Mouse (Mus musculus): ENCODE data around the gene Med16. TPM values are rescaled to one million over a fixed set of nuclear protein-coding genes. Genes with fewer than 3 reads are reported as not detected.

Gene Med16
- polyA plus RNA-seq, 1 experiment from 2014 or later: 67.1 TPM

- Histone ChIP-seq H3K27me3 (ENCODE audit: low read depth, poor library complexity, severe bottlenecking) (peaks cover 64% of the 10 kb centered on the region), H3K4me1 (peaks cover 78% of the 10 kb centered on the region), H3K27ac (peak overlapping the region; percentile 14; the same call in 1 of the 2 replicates), H3K4me3 (peak overlapping the region; percentile 43), H3K9me3 (replicated peaks) (no peaks in the 10 kb centered on the region), H3K36me3 (peaks cover 9% of the 10 kb centered on the region; the same call in 1 of the 2 replicates)
- WGBS: 5% methylated on average over 35 of the region's 35 CpGs
- DNase-seq (ENCODE audit: low spot score): peak; percentile 52
Observed at GRCm38 (mm10) chr10:79918231-79919078, 9.7 kb upstream of the Med16 start.

- DNase-seq (ENCODE audit: low spot score): no peak
- Histone ChIP-seq H3K36me3 (peaks cover 15% of the 10 kb centered on the region), H3K27ac (no peak overlapping the region), H3K9me3 (replicated peaks) (no peaks in the 10 kb centered on the region), H3K4me3 (peak overlapping the region; percentile 82), H3K27me3 (ENCODE audit: low read depth, poor library complexity, severe bottlenecking) (peaks cover 56% of the 10 kb centered on the region), H3K4me1 (peaks cover 75% of the 10 kb centered on the region)
- 64% methylated on average over 5 of the region's 5 CpGs for WGBS
Observed at GRCm38 (mm10) chr10:79917532-79918100, 8.9 kb upstream of the Med16 start.

- peak within 1 kb of the TSS; percentile 93 for H3K27ac ChIP-seq
- H3K4me3 ChIP-seq: peak within 1 kb of the TSS; percentile 82
- peaks cover 49% of the 10 kb centered on the region for H3K27me3 ChIP-seq (ENCODE audit: low read depth, poor library complexity, severe bottlenecking)
- WGBS: 3% methylated on average over 42 of the region's 42 CpGs
- H3K36me3 ChIP-seq: peaks cover 22% of the 10 kb centered on the region
- peak; percentile 93 for DNase-seq (ENCODE audit: low spot score)
- no peaks in the 10 kb centered on the region for H3K9me3 ChIP-seq (replicated peaks)
- peaks cover 75% of the 10 kb centered on the region for H3K4me1 ChIP-seq
Observed at GRCm38 (mm10) chr10:79916808-79917531, 8.2 kb upstream of the Med16 start, which contains the start of gene Kiss1r. Gene Kiss1r, plus strand, starts transcription at chr10:79916971.

GRCm38 (mm10) chr10:79916081-79916480 lies 7.4 kb upstream of the Med16 start:
- no peak for DNase-seq (ENCODE audit: low spot score)
- Histone ChIP-seq H3K27me3 (ENCODE audit: low read depth, poor library complexity, severe bottlenecking) (peaks cover 40% of the 10 kb centered on the region), H3K9me3 (replicated peaks) (no peaks in the 10 kb centered on the region), H3K27ac (peak overlapping the region; percentile 93), H3K4me3 (peak overlapping the region; percentile 82), H3K36me3 (peaks cover 31% of the 10 kb centered on the region), H3K4me1 (peaks cover 67% of the 10 kb centered on the region)
- 11% methylated on average over 8 of the region's 8 CpGs for WGBS

- no peak overlapping the region for H3K27ac ChIP-seq
- no peak for DNase-seq (ENCODE audit: low spot score)
- no peaks in the 10 kb centered on the region for H3K9me3 ChIP-seq (replicated peaks)
- H3K4me3 ChIP-seq: peak overlapping the region; percentile 82; the same call in 1 of the 2 replicates
- peaks cover 57% of the 10 kb centered on the region for H3K4me1 ChIP-seq
- H3K27me3 ChIP-seq (ENCODE audit: low read depth, poor library complexity, severe bottlenecking): peaks cover 30% of the 10 kb centered on the region
- H3K36me3 ChIP-seq: peaks cover 39% of the 10 kb centered on the region
- WGBS: 72% methylated on average over 7 of the region's 7 CpGs
Observed at GRCm38 (mm10) chr10:79914948-79915596, 6.3 kb upstream of the Med16 start.

- no peaks in the 10 kb centered on the region for H3K9me3 ChIP-seq (replicated peaks)
- peaks cover 23% of the 10 kb centered on the region for H3K27me3 ChIP-seq (ENCODE audit: low read depth, poor library complexity, severe bottlenecking)
- peaks cover 53% of the 10 kb centered on the region for H3K4me1 ChIP-seq
- 77% methylated on average over 11 of the region's 11 CpGs for WGBS
- DNase-seq (ENCODE audit: low spot score): no peak
- peak overlapping the region; percentile 82; the same call in 1 of the 2 replicates for H3K4me3 ChIP-seq
- no peak overlapping the region; the same call in 1 of the 2 replicates for H3K27ac ChIP-seq
- peaks cover 39% of the 10 kb centered on the region for H3K36me3 ChIP-seq
Observed at GRCm38 (mm10) chr10:79914131-79914947, 5.6 kb upstream of the Med16 start.

- DNase-seq (ENCODE audit: low spot score): no peak
- no peaks in the 10 kb centered on the region for H3K9me3 ChIP-seq (replicated peaks)
- H3K4me1 ChIP-seq: peaks cover 47% of the 10 kb centered on the region
- peaks cover 4% of the 10 kb centered on the region for H3K27me3 ChIP-seq (ENCODE audit: low read depth, poor library complexity, severe bottlenecking)
- H3K4me3 ChIP-seq: no peak overlapping the region
- 57% methylated on average over 20 of the region's 20 CpGs for WGBS
- H3K36me3 ChIP-seq: peaks cover 39% of the 10 kb centered on the region
- H3K27ac ChIP-seq: no peak overlapping the region
Observed at GRCm38 (mm10) chr10:79912412-79912811, 3.7 kb upstream of the Med16 start.

- no peaks in the 10 kb centered on the region for H3K9me3 ChIP-seq (replicated peaks)
- H3K4me1 ChIP-seq: peaks cover 40% of the 10 kb centered on the region
- H3K27me3 ChIP-seq (ENCODE audit: low read depth, poor library complexity, severe bottlenecking): no peaks in the 10 kb centered on the region
- H3K36me3 ChIP-seq: peaks cover 57% of the 10 kb centered on the region
- WGBS: 92% methylated on average over 4 of the region's 4 CpGs
- H3K27ac ChIP-seq: no peak within 1 kb of the TSS
- no peak within 1 kb of the TSS for H3K4me3 ChIP-seq
- no peak for DNase-seq (ENCODE audit: low spot score)
Observed at GRCm38 (mm10) chr10:79910556-79910955, 1.8 kb upstream of the Med16 start, which contains the start of gene Gm26602. Gene Gm26602, plus strand, starts transcription at chr10:79910856.

GRCm38 (mm10) chr10:79909092-79909922 lies 584 bp upstream of the Med16 start:
- Histone ChIP-seq H3K4me1 (peaks cover 27% of the 10 kb centered on the region), H3K9me3 (replicated peaks) (no peaks in the 10 kb centered on the region), H3K27me3 (ENCODE audit: low read depth, poor library complexity, severe bottlenecking) (no peaks in the 10 kb centered on the region), H3K27ac (peak overlapping the region; percentile 100), H3K4me3 (peak overlapping the region; percentile 88), H3K36me3 (peaks cover 69% of the 10 kb centered on the region)
- 25% methylated on average over 14 of the region's 14 CpGs for WGBS
- DNase-seq (ENCODE audit: low spot score): peak; percentile 58

- peaks cover 71% of the 10 kb centered on the region for H3K36me3 ChIP-seq
- DNase-seq (ENCODE audit: low spot score): no peak
- 93% methylated on average over 10 of the region's 10 CpGs for WGBS
- H3K4me3 ChIP-seq: peak overlapping the region; percentile 88
- H3K27ac ChIP-seq: peak overlapping the region; percentile 36; the same call in 1 of the 2 replicates
- no peaks in the 10 kb centered on the region for H3K9me3 ChIP-seq (replicated peaks)
- H3K27me3 ChIP-seq (ENCODE audit: low read depth, poor library complexity, severe bottlenecking): no peaks in the 10 kb centered on the region
- H3K4me1 ChIP-seq: peaks cover 22% of the 10 kb centered on the region
Observed at GRCm38 (mm10) chr10:79907415-79907814, 1.3 kb downstream of the Med16 start.

- Histone ChIP-seq H3K27me3 (ENCODE audit: low read depth, poor library complexity, severe bottlenecking) (no peaks in the 10 kb centered on the region), H3K27ac (no peak overlapping the region; the same call in 1 of the 2 replicates), H3K4me3 (peak overlapping the region; percentile 88), H3K36me3 (peaks cover 68% of the 10 kb centered on the region), H3K9me3 (replicated peaks) (no peaks in the 10 kb centered on the region), H3K4me1 (peaks cover 22% of the 10 kb centered on the region)
- 96% methylated on average over 9 of the region's 9 CpGs for WGBS
- DNase-seq (ENCODE audit: low spot score): no peak
Observed at GRCm38 (mm10) chr10:79906712-79907111, 2.0 kb downstream of the Med16 start.
